8 mouse cellular contexts compared by ENCODE assay signal in the genomic region with DNA sequence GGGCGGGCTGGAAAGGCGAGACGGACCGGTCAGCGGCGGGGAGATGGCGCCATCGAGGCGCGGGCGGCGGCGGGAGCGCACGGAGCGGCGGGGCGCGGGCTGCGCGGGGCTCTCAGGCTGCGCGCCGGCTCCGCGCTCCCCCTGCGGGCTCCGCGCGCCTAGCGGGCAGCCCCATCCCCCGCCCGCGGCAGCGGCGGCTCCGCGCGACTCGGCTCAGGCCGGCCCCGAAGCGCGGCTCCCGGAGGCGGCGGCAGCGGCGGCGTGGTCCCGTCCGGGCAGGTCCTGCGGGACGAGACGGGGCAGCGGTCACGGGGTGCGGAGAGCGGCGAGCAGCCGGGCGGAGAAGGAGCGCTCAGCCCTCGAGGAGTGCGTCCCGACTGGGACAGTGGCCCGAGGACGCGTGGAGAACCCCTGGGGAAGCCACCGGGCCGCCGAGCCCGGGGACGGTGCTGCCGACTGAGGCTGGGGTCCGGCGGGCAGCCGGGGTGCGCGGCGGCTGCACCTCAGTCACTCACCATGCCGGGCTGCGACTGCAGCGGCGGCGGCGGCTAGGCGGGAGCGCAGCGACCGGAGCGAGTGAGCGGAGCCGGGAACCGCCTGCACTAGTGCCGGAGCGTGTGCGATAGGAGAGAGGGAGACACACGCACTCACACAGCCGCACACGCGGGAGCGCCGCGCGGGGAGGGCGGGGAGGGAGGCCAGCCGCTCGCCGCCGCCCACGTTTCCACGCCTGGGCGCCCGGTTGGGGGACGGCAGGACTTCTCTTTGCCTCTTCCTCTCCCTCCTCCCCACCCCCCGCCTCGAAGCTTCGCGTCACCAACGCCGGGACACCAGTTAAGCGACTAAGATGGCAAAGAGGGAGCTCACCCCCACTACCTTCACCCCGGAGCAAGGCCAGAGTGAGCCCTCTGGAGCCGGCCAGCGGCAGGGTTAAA. TPM values are rescaled to one million over a fixed set of nuclear protein-coding genes. Genes with fewer than 3 reads are reported as not detected.
DNase-seq lines count a peak whose midpoint lies in the region; ATAC-seq and TF ChIP-seq lines count a peak whose summit lies in the region.

No protein-coding gene starts in this region.

- DNase-seq in kidney, adult 2 months, result no peak
- DNase-seq in kidney, adult 11 months, result no peak
- DNase-seq in adrenal gland, postnatal 25 days, result peak; percentile 16
- DNase-seq in kidney, postnatal 10 days, result peak; percentile 39
- DNase-seq in liver, postnatal 0 days, result no peak
- DNase-seq in right cerebral cortex, postnatal 10 days (ENCODE audit: low spot score in 2 of 2), result peak; percentile 65 to 67

- H3K4me2 ChIP-seq in liver, postnatal 0 days (ENCODE audit: low read depth, low read length), result peak overlapping the region; percentile 53

- TF ChIP-seq CTCF in kidney, adult 2 months (conservative IDR thresholded peaks at IDR 0.05; ENCODE audit: insufficient read depth, insufficient read length, low read depth, low read length), result no peak
- no peak for TF ChIP-seq CTCF in liver, postnatal 0 days (IDR thresholded peaks at IDR 0.05; ENCODE audit: low read depth)

- TF ChIP-seq POLR2A in kidney, adult 2 months (IDR thresholded peaks at IDR 0.05; ENCODE audit: low read depth, low read length), result no peak

- H3K27ac ChIP-seq in kidney, adult 2 months (ENCODE audit: insufficient read depth, low read depth, low read length), result no peak overlapping the region
- no peak overlapping the region for H3K27ac ChIP-seq in liver, postnatal 0 days (ENCODE audit: low read depth)

- no peak overlapping the region for H3K9ac ChIP-seq in liver, postnatal 0 days (replicated peaks)

- no peaks in the 10 kb centered on the region for H3K36me3 ChIP-seq in kidney, adult 2 months (ENCODE audit: control insufficient read depth, insufficient read depth, low read length)
- no peaks in the 10 kb centered on the region for H3K36me3 ChIP-seq in liver, postnatal 0 days (replicated peaks; ENCODE audit: insufficient read depth, low read length)

- no peaks in the 10 kb centered on the region for H3K4me1 ChIP-seq in kidney, adult 2 months (ENCODE audit: control insufficient read depth, insufficient read depth, low read length)
- H3K4me1 ChIP-seq in liver, postnatal 0 days (ENCODE audit: insufficient read depth), result no peaks in the 10 kb centered on the region

- H3K9me3 ChIP-seq in liver, postnatal 0 days (ENCODE audit: low read length), result no peaks in the 10 kb centered on the region

- ATAC-seq in frontal cortex, adult (ENCODE audit: low TSS enrichment), result peak; percentile 72
- ATAC-seq in liver, postnatal 0 days, result no peak
- ATAC-seq in activated CD4-positive, CD25-positive, alpha-beta regulatory T cell, adult 4 months, result no peak

- under 1% methylated on average over 126 of the region's 126 CpGs for WGBS in kidney, adult 2 months
- WGBS in liver, postnatal 0 days (ENCODE audit: insufficient replicate concordance), result under 1% methylated on average over 61 of the region's 126 CpGs

- peak overlapping the region; percentile 18; the same call in 1 of the 2 replicates for H3K4me3 ChIP-seq in kidney, adult 2 months (ENCODE audit: insufficient read depth, low read depth, low read length)
- peak overlapping the region; percentile 32 for H3K4me3 ChIP-seq in liver, postnatal 0 days (ENCODE audit: low read depth, low read length)

- TF ChIP-seq EP300 in liver, postnatal 0 days (IDR thresholded peaks at IDR 0.05; ENCODE audit: low read depth), result no peak

- peaks cover 2% of the 10 kb centered on the region; the same call in 1 of the 2 replicates for H3K27me3 ChIP-seq in kidney, adult 2 months (replicated peaks; ENCODE audit: control insufficient read depth, insufficient read depth, low read length)
- peaks cover 56% of the 10 kb centered on the region for H3K27me3 ChIP-seq in liver, postnatal 0 days (ENCODE audit: insufficient read depth, low read length)

RNA-seq across cellular contexts. Expression of a gene that starts 0.5 kb away (rescaled TPM):
- 0.02 and 0.08 TPM in 2 replicates for polyA plus RNA-seq in kidney, adult 2 months (2012; rRNA removed)
- 0.14 and 0.58 TPM in 2 replicates for total RNA-seq in adrenal gland, postnatal 25 days (2021)
- not detected in 2 replicates for polyA plus RNA-seq in liver, postnatal 0 days (2015; fragmentation: Nextera tagmentation; extraction: Ambion mirVana)
- not detected for polyA plus RNA-seq in activated CD4-positive, CD25-positive, alpha-beta regulatory T cell, adult 4 months (2017; shearing (Covaris generic))

Comparison
In these comparisons a context has a peak if more than half of its experiments do, and no peak if none do; other contexts are left out.
1. DNase-seq: peak in adrenal gland, postnatal 25 days (single experiment), kidney, postnatal 10 days (single experiment) and right cerebral cortex, postnatal 10 days (2 of 2); none in kidney, adult 2 months (single experiment), kidney, adult 11 months (single experiment) and liver, postnatal 0 days (single experiment).